In genomic region chr7:118206396-118206795, GRCm38 (mm10) we compare ENCODE assay signal across 24 mouse cellular contexts. TPM values are rescaled to one million over a fixed set of nuclear protein-coding genes. Genes with fewer than 3 reads are reported as not detected.
DNase-seq lines count a peak whose midpoint lies in the region; ATAC-seq and TF ChIP-seq lines count a peak whose summit lies in the region.
"Had no signal": no experiment of that assay in that cellular context is flagged by ENCODE, and none has a peak within 500 bp of the region (broad histone marks: within the 10 kb centered on the region; RNA-seq: fewer than 3 reads in every experiment).

No protein-coding gene starts in this region.

- no peak for TF ChIP-seq EP300 in stomach, postnatal 0 days (optimal IDR thresholded peaks at IDR 0.05)

- TF ChIP-seq CTCF in bone marrow macrophage, adult 2 months (IDR thresholded peaks at IDR 0.05; ENCODE audit: low read depth, low read length) = no peak
- no peak for TF ChIP-seq CTCF in stomach, postnatal 0 days (IDR thresholded peaks at IDR 0.05; ENCODE audit: low read depth)

- H3K36me3 ChIP-seq in stomach, postnatal 0 days (ENCODE audit: control insufficient read depth, insufficient read depth, low read length) = peaks cover 4% of the 10 kb centered on the region; the same call in 1 of the 2 replicates
- H3K36me3 ChIP-seq in midbrain, embryonic 14.5 days (ENCODE audit: control insufficient read depth, insufficient read depth, low read length) = peaks cover 44% of the 10 kb centered on the region

- H3K27me3 ChIP-seq in stomach, postnatal 0 days (ENCODE audit: control insufficient read depth, insufficient read depth, low read length) = no peaks in the 10 kb centered on the region
- H3K27me3 ChIP-seq in midbrain, embryonic 14.5 days (ENCODE audit: control insufficient read depth, insufficient read depth, low read length) = no peaks in the 10 kb centered on the region
- H3K27me3 ChIP-seq: CH12.LX; embryonic facial prominence, embryonic 15.5 days; forebrain, embryonic 15.5 days; heart, embryonic 12.5 days; hindbrain, embryonic 13.5 days had no signal

- H3K4me2 ChIP-seq in stomach, postnatal 0 days (replicated peaks; ENCODE audit: low read depth) = no peak overlapping the region
- H3K4me2 ChIP-seq in midbrain, embryonic 14.5 days (ENCODE audit: low read length) = no peak overlapping the region
- H3K4me2 ChIP-seq: embryonic facial prominence, embryonic 15.5 days; forebrain, embryonic 15.5 days; heart, embryonic 12.5 days; hindbrain, embryonic 13.5 days had no signal

- H3K4me3 ChIP-seq in bone marrow macrophage, adult 2 months (ENCODE audit: insufficient read depth, low read length) = no peak overlapping the region
- no peak overlapping the region for H3K4me3 ChIP-seq in stomach, postnatal 0 days (ENCODE audit: low read depth, low read length)
- no peak overlapping the region for H3K4me3 ChIP-seq in midbrain, embryonic 14.5 days (replicated peaks; ENCODE audit: low read depth, low read length)
- H3K4me3 ChIP-seq: embryonic facial prominence, embryonic 15.5 days; erythroblast, embryonic 14.5 days; forebrain, embryonic 10.5 days; forebrain, embryonic 15.5 days; heart, embryonic 12.5 days; hindbrain, embryonic 13.5 days had no signal

- peak; percentile 22 for DNase-seq in ZHBTc4 (ENCODE audit: low read depth, low spot score)
- DNase-seq in stomach, postnatal 0 days (ENCODE audit: low spot score) = no peak
- no peak for DNase-seq in midbrain, embryonic 14.5 days
- DNase-seq in Muller cell, postnatal 12 days (ENCODE audit: inconsistent ontology term) = no peak
- DNase-seq: adrenal gland, adult 8-10 months; adrenal gland, postnatal 36 days; B cell, adult 2 months; cerebellum, adult 18-20 months; cerebellum, adult 9-11 months; cerebellum, postnatal 36 days; gastrocnemius, postnatal 14 days; heart, postnatal 36 days; kidney, adult 11 months had no signal

- H3K27ac ChIP-seq in bone marrow macrophage, adult 2 months (ENCODE audit: insufficient read depth, low read depth, low read length) = peak overlapping the region; percentile 56
- no peak overlapping the region for H3K27ac ChIP-seq in stomach, postnatal 0 days (replicated peaks)
- H3K27ac ChIP-seq in midbrain, embryonic 14.5 days (replicated peaks; ENCODE audit: low read depth, low read length) = no peak overlapping the region
- H3K27ac ChIP-seq: embryonic facial prominence, embryonic 15.5 days; forebrain, embryonic 10.5 days; forebrain, embryonic 15.5 days; hindbrain, embryonic 13.5 days; hindbrain, postnatal 0 days had no signal

- H3K4me1 ChIP-seq in bone marrow macrophage, adult 2 months (ENCODE audit: control insufficient read depth, insufficient read depth, low read length) = peaks cover 11% of the 10 kb centered on the region
- H3K4me1 ChIP-seq in stomach, postnatal 0 days (replicated peaks; ENCODE audit: control insufficient read depth, insufficient read depth) = no peaks in the 10 kb centered on the region
- H3K4me1 ChIP-seq in midbrain, embryonic 14.5 days (ENCODE audit: control insufficient read depth, insufficient read depth, low read length) = no peaks in the 10 kb centered on the region
- H3K4me1 ChIP-seq: embryonic facial prominence, embryonic 15.5 days; forebrain, embryonic 10.5 days; forebrain, embryonic 15.5 days; heart, embryonic 12.5 days; hindbrain, embryonic 13.5 days had no signal

- no peaks in the 10 kb centered on the region for H3K9me3 ChIP-seq in stomach, postnatal 0 days (ENCODE audit: control insufficient read depth, low read length)
- no peaks in the 10 kb centered on the region for H3K9me3 ChIP-seq in midbrain, embryonic 14.5 days (ENCODE audit: control insufficient read depth, low read length)
- H3K9me3 ChIP-seq: embryonic facial prominence, embryonic 15.5 days; forebrain, embryonic 10.5 days; forebrain, embryonic 15.5 days; heart, embryonic 12.5 days; hindbrain, embryonic 13.5 days had no signal

- no peak for TF ChIP-seq POLR2A in bone marrow macrophage, adult 2 months (IDR thresholded peaks at IDR 0.05; ENCODE audit: borderline replicate concordance, low read depth, low read length)

- no peak overlapping the region for H3K9ac ChIP-seq in stomach, postnatal 0 days (ENCODE audit: low read length)
- no peak overlapping the region for H3K9ac ChIP-seq in midbrain, embryonic 14.5 days (replicated peaks; ENCODE audit: low read length)
- H3K9ac ChIP-seq: embryonic facial prominence, embryonic 15.5 days; forebrain, embryonic 15.5 days; heart, embryonic 12.5 days; hindbrain, embryonic 13.5 days had no signal

- peak; percentile 62 to 64 for ATAC-seq in hematopoietic stem cell, adult 5-6 weeks (replicated peaks in 1 of 2; ENCODE audit: insufficient read depth in 1 of 2, low FRiP score in 2 of 2, low TSS enrichment in 1 of 2, low read depth in 1 of 2, poor library complexity in 2 of 2, severe bottlenecking in 2 of 2)
- ATAC-seq in monocyte, adult 5-6 weeks (replicated peaks; ENCODE audit: insufficient number of reproducible peaks, low FRiP score, low TSS enrichment, poor library complexity, severe bottlenecking) = 0 out of 2 replicates have a peak, but pooled peaks have one; percentile 27
- ATAC-seq in stomach, postnatal 0 days (ENCODE audit: low FRiP score, low TSS enrichment) = no peak
- ATAC-seq in midbrain, embryonic 14.5 days (ENCODE audit: low FRiP score, low TSS enrichment) = no peak
- ATAC-seq: forebrain, embryonic 15.5 days; hindbrain, postnatal 0 days had no signal

- WGBS in stomach, postnatal 0 days = 86% methylated on average over 2 of the region's 2 CpGs
- WGBS in midbrain, embryonic 14.5 days = 97% methylated on average over 2 of the region's 2 CpGs

RNA-seq across cellular contexts. Expression of gene Smg1, which starts 37.1 kb away (rescaled TPM):
- 43.2 and 49.6 TPM in 2 replicates for polyA plus RNA-seq in bone marrow macrophage, adult 2 months (2012; ENCODE audit: insufficient read depth, insufficient read length, missing spikeins)
- 62.4 and 87.4 TPM in 2 replicates for total RNA-seq in hematopoietic stem cell, adult 5-6 weeks (2017)
- 80.6 to 144 TPM (median 86.0 TPM) in 3 replicates for total RNA-seq in monocyte, adult 5-6 weeks (2017)
- polyA plus RNA-seq in stomach, postnatal 0 days (2015; fragmentation: Nextera tagmentation; extraction: Ambion mirVana) = 6.4 and 8.5 TPM in 2 replicates
- polyA plus RNA-seq in midbrain, embryonic 14.5 days (2014; fragmentation: Nextera tagmentation; extraction: Ambion mirVana) = 31.7 and 38.4 TPM in 2 replicates

Comparison
In these comparisons a context has a peak if more than half of its experiments do, and no peak if none do; other contexts are left out.
1. ATAC-seq: peak in hematopoietic stem cell, adult 5-6 weeks (2 of 2) and monocyte, adult 5-6 weeks (single experiment); none in stomach, postnatal 0 days (single experiment) and midbrain, embryonic 14.5 days (single experiment).